21 mouse cellular contexts compared by ENCODE assay signal in genomic region chr7:82221380-82221933, GRCm38 (mm10). TPM values are rescaled to one million over a fixed set of nuclear protein-coding genes. Genes with fewer than 3 reads are reported as not detected.
DNase-seq lines count a peak whose midpoint lies in the region; ATAC-seq and TF ChIP-seq lines count a peak whose summit lies in the region.
"Had no signal": no experiment of that assay in that cellular context is flagged by ENCODE, and none has a peak within 500 bp of the region (broad histone marks: within the 10 kb centered on the region; RNA-seq: fewer than 3 reads in every experiment).

No protein-coding gene starts in this region.

- H3K9ac ChIP-seq in hindbrain, embryonic 12.5 days = no peak overlapping the region
- H3K9ac ChIP-seq: heart, embryonic 13.5 days; liver, embryonic 12.5 days had no signal

- no peak for DNase-seq in hindbrain, embryonic 10.5 days (ENCODE audit: low spot score)
- peak in 1 of 2 experiments; percentile 25 for DNase-seq in left cerebral cortex, adult 2 months (ENCODE audit: extremely low spot score in 1 of 2, low spot score in 2 of 2)
- DNase-seq in left cerebral cortex, postnatal 10 days (ENCODE audit: extremely low spot score in 1 of 2, low spot score in 2 of 2) = no peak
- peak; percentile 32 to 34 for DNase-seq in right cerebral cortex, postnatal 10 days (ENCODE audit: low spot score in 2 of 2)
- DNase-seq in right cerebral cortex, postnatal 4 days = no peak
- DNase-seq: adrenal gland, postnatal 10 days; cerebellum, adult 11 months; cerebellum, postnatal 14 days; heart, adult 11 months; kidney, adult 8-10 months; kidney, postnatal 14 days; lung, adult 2 months; lung, postnatal 36 days; spleen, adult 18-20 months; thymus, postnatal 36 days had no signal

- H3K9me3 ChIP-seq in hindbrain, embryonic 12.5 days (replicated peaks) = no peaks in the 10 kb centered on the region
- no peaks in the 10 kb centered on the region for H3K9me3 ChIP-seq in hindbrain, embryonic 10.5 days
- H3K9me3 ChIP-seq: heart, embryonic 13.5 days; liver, embryonic 12.5 days had no signal

- no peaks in the 10 kb centered on the region for H3K36me3 ChIP-seq in hindbrain, embryonic 12.5 days
- H3K36me3 ChIP-seq in hindbrain, embryonic 10.5 days = no peaks in the 10 kb centered on the region
- H3K36me3 ChIP-seq: G1E; heart, embryonic 13.5 days; liver, embryonic 12.5 days had no signal

- intact Hi-C loops in left cerebral cortex, adult 2 months (cut with DNase I) = no loop called here
- intact Hi-C loops in left cerebral cortex, postnatal 10 days (cut with DNase I) = no loop called here

- 45% methylated on average over 9 of the region's 9 CpGs for WGBS in hindbrain, embryonic 12.5 days
- WGBS in hindbrain, embryonic 10.5 days = 71% methylated on average over 9 of the region's 9 CpGs

- H3K27ac ChIP-seq in hindbrain, embryonic 12.5 days = no peak overlapping the region
- no peak overlapping the region for H3K27ac ChIP-seq in hindbrain, embryonic 10.5 days
- H3K27ac ChIP-seq in left cerebral cortex, adult 2 months = peak overlapping the region; percentile 15; the same call in 1 of the 2 replicates
- H3K27ac ChIP-seq: heart, embryonic 13.5 days; liver, embryonic 12.5 days had no signal

- H3K4me2 ChIP-seq in hindbrain, embryonic 12.5 days (replicated peaks) = no peak overlapping the region
- H3K4me2 ChIP-seq: heart, embryonic 13.5 days; liver, embryonic 12.5 days had no signal

- H3K27me3 ChIP-seq in hindbrain, embryonic 12.5 days = peaks cover 3% of the 10 kb centered on the region; the same call in 1 of the 2 replicates
- no peaks in the 10 kb centered on the region; the same call in 1 of the 2 replicates for H3K27me3 ChIP-seq in hindbrain, embryonic 10.5 days (ENCODE audit: insufficient read depth, poor library complexity, severe bottlenecking)
- H3K27me3 ChIP-seq: liver, embryonic 12.5 days had no signal

- ATAC-seq in hindbrain, embryonic 12.5 days (ENCODE audit: low FRiP score) = 0 out of 2 replicates have a peak, but pooled peaks have one; percentile 38
- no peak for ATAC-seq in megakaryocyte progenitor cell, adult 5-6 weeks (replicated peaks; ENCODE audit: poor library complexity)
- ATAC-seq: activated CD4-positive, CD25-positive, alpha-beta regulatory T cell, adult 4 months; liver, embryonic 12.5 days had no signal

- peaks cover 6% of the 10 kb centered on the region; the same call in 1 of the 2 replicates for H3K4me1 ChIP-seq in hindbrain, embryonic 12.5 days
- peaks cover 15% of the 10 kb centered on the region for H3K4me1 ChIP-seq in hindbrain, embryonic 10.5 days (replicated peaks)
- H3K4me1 ChIP-seq: heart, embryonic 13.5 days; liver, embryonic 12.5 days had no signal

- no peak for TF ChIP-seq CTCF in left cerebral cortex, adult 2 months (IDR thresholded peaks at IDR 0.05)

- no peak overlapping the region for H3K4me3 ChIP-seq in hindbrain, embryonic 12.5 days
- no peak overlapping the region for H3K4me3 ChIP-seq in hindbrain, embryonic 10.5 days
- H3K4me3 ChIP-seq in left cerebral cortex, adult 2 months = no peak overlapping the region
- H3K4me3 ChIP-seq: heart, embryonic 13.5 days; liver, embryonic 12.5 days had no signal

RNA-seq across cellular contexts. Expression of gene Sh3gl3, which starts 47.8 kb away (rescaled TPM):
- 26.7 and 33.3 TPM in 2 replicates for polyA plus RNA-seq in hindbrain, embryonic 12.5 days (2016; fragmentation: Nextera tagmentation; extraction: Ambion mirVana)
- 6.3 and 10.7 TPM in 2 replicates for polyA plus RNA-seq in hindbrain, embryonic 10.5 days (2016; fragmentation: Nextera tagmentation; extraction: Ambion mirVana)
- 10 to 100 TPM; 44.5 to 47.0 TPM for total RNA-seq in left cerebral cortex, adult 2 months (2021)
- 10 to 100 TPM; 59.5 to 60.4 TPM for total RNA-seq in left cerebral cortex, postnatal 10 days (2021)
- total RNA-seq in megakaryocyte progenitor cell, adult 5-6 weeks (2015) = not detected in 2 replicates
- total RNA-seq in megakaryocyte progenitor cell, adult 5-6 weeks (2017) = not detected in 2 replicates
- polyA plus RNA-seq: G1E had no signal

Comparison
In these comparisons a context has a peak if more than half of its experiments do, and no peak if none do; other contexts are left out.
1. DNase-seq: peak in right cerebral cortex, postnatal 10 days (2 of 2); none in hindbrain, embryonic 10.5 days (single experiment), left cerebral cortex, postnatal 10 days (0 of 2) and right cerebral cortex, postnatal 4 days (single experiment).
2. RNA of gene Sh3gl3, which starts 47.8 kb away (total RNA-seq): 59.5 to 60.4 TPM in left cerebral cortex, postnatal 10 days and 44.5 to 47.0 TPM in left cerebral cortex, adult 2 months; not detected in megakaryocyte progenitor cell, adult 5-6 weeks; every median in the first group is over 10 times any median in the second.